Mouse (Mus musculus) hindbrain, embryonic 11.5 days (tissue): ENCODE data around the gene Gm9837. TPM values are rescaled to one million over a fixed set of nuclear protein-coding genes. Genes with fewer than 3 reads are reported as not detected.
"Not testable (repeated sequence)": the region's sequence is repeated elsewhere in the genome, so short reads cannot be mapped to it uniquely, and the experiment has no call there.

ENCODE experiments used
- ATAC-seq: fragments of 200-750 bp; cut with Nextera tagmentation; 2 replicates; pipeline ENCODE4 v1.8.0; 2017; ENCODE audit warnings: mild to moderate bottlenecking, moderate TSS enrichment, moderate library complexity; ENCODE audit not compliant: low FRiP score
- DNase-seq: peaks from one replicate; pipeline ENCODE4 v3.0.0-alpha.2; 2015; ENCODE audit warnings: low spot score
- H3K27ac ChIP-seq: fragments of 300-500 bp; sonication (generic); 2 replicates; pipeline ENCODE4 v1.5.1; 2014; ENCODE audit warnings: mild to moderate bottlenecking, low read depth, low read length
- H3K27me3 ChIP-seq: fragments of 300-500 bp; sonication (generic); 2 replicates; pipeline ENCODE4 v1.6.1; 2014; ENCODE audit warnings: mild to moderate bottlenecking, low read length, moderate library complexity, mixed read lengths; ENCODE audit not compliant: control insufficient read depth, insufficient read depth
- H3K36me3 ChIP-seq: fragments of 300-500 bp; sonication (generic); 2 replicates; pipeline ENCODE4 v1.6.1; 2014; ENCODE audit warnings: mild to moderate bottlenecking, low read length, moderate library complexity, mixed read lengths; ENCODE audit not compliant: control insufficient read depth, insufficient read depth
- H3K4me1 ChIP-seq: fragments of 300-500 bp; sonication (generic); replicated peaks from 2 replicates; pipeline ENCODE4 v1.6.1; 2014; ENCODE audit warnings: low read length, mixed read lengths; ENCODE audit not compliant: control insufficient read depth, insufficient read depth
- H3K4me2 ChIP-seq: fragments of 300-500 bp; sonication (generic); replicated peaks from 2 replicates; pipeline ENCODE4 v1.6.1; 2014; ENCODE audit warnings: mild to moderate bottlenecking, low read depth, low read length
- H3K4me3 ChIP-seq: fragments of 300-500 bp; sonication (generic); 2 replicates; pipeline ENCODE4 v1.5.1; 2014; ENCODE audit warnings: low read depth, low read length
- H3K9ac ChIP-seq: fragments of 300-500 bp; sonication (generic); 2 replicates; pipeline ENCODE4 v1.6.1; 2014; ENCODE audit warnings: low read depth, low read length
- H3K9me3 ChIP-seq: fragments of 300-500 bp; sonication (generic); 2 replicates; pipeline ENCODE4 v1.6.1; 2016; ENCODE audit warnings: low read length; ENCODE audit not compliant: control insufficient read depth
- WGBS: fragments of 180-500 bp; shearing (Covaris S2); extraction: QIAGEN DNeasy Blood & Tissue Kit; methylation state at CpG from one replicate; pipeline ENCODE4 v1.1.7; 2014; 5-methylcytosine and 5-hydroxymethylcytosine counted together
- polyA plus RNA-seq: library from polyadenylated mRNA; unstranded; fragments of >200 nt; fragmentation: Nextera tagmentation; extraction: Ambion mirVana; gene quantifications from 2 replicates; pipeline ENCODE4 v1.2.1, GENCODE M21; 2014

Gene Gm9837
- polyA plus RNA-seq, 1 experiment from 2014 or later: not detected

DNA sequence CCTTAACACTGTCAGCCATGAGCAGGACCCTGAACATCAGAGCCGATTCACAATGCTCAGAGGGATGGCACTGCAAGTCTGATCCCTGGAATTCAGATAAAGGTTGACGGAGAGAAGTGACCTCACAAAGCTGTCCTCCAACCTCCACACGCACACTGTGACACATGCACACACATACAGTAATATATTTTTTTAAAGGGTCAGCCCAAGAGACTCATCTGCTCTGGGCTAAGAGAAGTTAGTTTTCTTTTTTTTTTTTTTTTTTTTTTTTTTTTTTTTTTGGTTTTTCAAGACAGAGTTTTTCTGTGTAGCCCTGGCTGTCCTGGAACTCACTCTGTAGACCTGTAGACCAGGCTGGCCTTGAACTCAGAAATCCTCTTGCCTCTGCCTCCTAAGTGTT, 43.4 kb downstream of the Gm9837 start:
- not testable (repeated sequence) for H3K27ac ChIP-seq, ATAC-seq, H3K4me3 ChIP-seq, DNase-seq, H3K36me3 ChIP-seq, H3K4me2 ChIP-seq, H3K9me3 ChIP-seq, H3K4me1 ChIP-seq, H3K27me3 ChIP-seq, H3K9ac ChIP-seq
- 88% methylated on average over 3 of the region's 3 CpGs for WGBS

DNA sequence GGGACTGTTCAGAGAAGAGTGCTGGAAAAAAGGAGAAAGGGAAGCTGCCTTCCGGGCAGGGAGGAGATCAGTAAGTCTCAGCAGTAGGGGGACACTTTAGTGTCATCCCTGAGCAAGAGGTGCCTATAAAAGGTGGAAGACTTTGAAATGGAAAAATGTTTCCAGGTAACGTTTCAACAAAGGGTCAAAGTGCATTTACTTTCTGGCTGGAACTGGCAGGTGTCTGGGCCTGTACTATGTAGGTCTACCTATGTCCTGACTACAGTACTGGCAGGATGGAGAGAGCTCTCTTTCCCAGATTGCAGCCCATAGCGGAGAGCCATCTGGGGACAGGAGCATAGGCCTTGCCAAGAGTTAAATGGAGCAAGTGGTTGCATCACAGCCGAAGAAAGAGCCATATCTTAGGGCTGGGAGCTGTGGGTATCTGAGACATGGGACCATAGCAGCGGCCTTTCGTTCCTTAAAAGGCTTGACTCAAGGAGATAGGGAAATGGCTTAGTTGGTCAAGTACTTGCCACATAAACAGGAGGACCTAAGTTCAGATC, 44.5 kb downstream of the Gm9837 start:
- Histone ChIP-seq H3K4me1 (no peaks in the 10 kb centered on the region), H3K27ac (no peak overlapping the region)
- 82% methylated on average over 6 of the region's 6 CpGs for WGBS

GRCm38 (mm10) chr11:53425251-53425650, 45.0 kb downstream of the Gm9837 start:
- Histone ChIP-seq H3K36me3 (0 out of 2 replicates have a peak, but pooled peaks cover 4% of the 10 kb centered on the region), H3K9me3 (no peaks in the 10 kb centered on the region), H3K4me3 (no peak overlapping the region), H3K9ac (no peak overlapping the region), H3K4me2 (no peak overlapping the region), H3K4me1 (no peaks in the 10 kb centered on the region), H3K27ac (no peak overlapping the region), H3K27me3 (no peaks in the 10 kb centered on the region)
- no peak for DNase-seq
- ATAC-seq: no peak
- WGBS: 68% methylated on average over 3 of the region's 3 CpGs

More for the DNA sequence above, 44.5 kb downstream of the Gm9837 start:
- ATAC-seq (no peak), DNase-seq (no peak)
- no peak overlapping the region for H3K9ac ChIP-seq
- H3K9me3 ChIP-seq: no peaks in the 10 kb centered on the region
- no peak overlapping the region for H3K4me2 ChIP-seq
- no peak overlapping the region for H3K4me3 ChIP-seq
- 0 out of 2 replicates have a peak, but pooled peaks cover 4% of the 10 kb centered on the region for H3K36me3 ChIP-seq
- H3K27me3 ChIP-seq: no peaks in the 10 kb centered on the region

DNA sequence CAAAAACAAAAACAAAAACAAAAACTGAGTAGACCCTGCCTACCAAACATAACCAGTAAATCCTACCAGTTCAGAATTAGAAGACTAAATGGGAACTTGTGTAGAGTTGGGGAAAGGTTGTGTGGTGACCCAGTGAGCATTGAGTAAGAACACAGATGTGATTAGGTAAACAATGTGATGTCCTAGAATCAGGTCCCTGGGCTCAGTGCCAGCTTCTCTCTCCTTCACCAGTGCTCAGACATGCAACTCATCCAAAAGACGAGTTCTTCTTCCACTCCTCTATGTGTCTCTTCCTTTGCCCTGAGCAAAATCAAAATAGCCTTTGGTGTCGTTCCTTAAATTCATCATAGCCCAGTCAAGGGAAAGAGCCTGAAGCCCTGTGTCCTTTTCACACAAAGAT, 45.5 kb downstream of the Gm9837 start:
- Histone ChIP-seq H3K27ac (no peak overlapping the region), H3K9me3 (no peaks in the 10 kb centered on the region), H3K36me3 (0 out of 2 replicates have a peak, but pooled peaks cover 4% of the 10 kb centered on the region), H3K4me3 (no peak overlapping the region), H3K4me2 (no peak overlapping the region), H3K27me3 (no peaks in the 10 kb centered on the region), H3K4me1 (no peaks in the 10 kb centered on the region), H3K9ac (no peak overlapping the region)
- DNase-seq (no peak), ATAC-seq (no peak)
- WGBS: 78% methylated on average over 2 of the region's 2 CpGs

DNA sequence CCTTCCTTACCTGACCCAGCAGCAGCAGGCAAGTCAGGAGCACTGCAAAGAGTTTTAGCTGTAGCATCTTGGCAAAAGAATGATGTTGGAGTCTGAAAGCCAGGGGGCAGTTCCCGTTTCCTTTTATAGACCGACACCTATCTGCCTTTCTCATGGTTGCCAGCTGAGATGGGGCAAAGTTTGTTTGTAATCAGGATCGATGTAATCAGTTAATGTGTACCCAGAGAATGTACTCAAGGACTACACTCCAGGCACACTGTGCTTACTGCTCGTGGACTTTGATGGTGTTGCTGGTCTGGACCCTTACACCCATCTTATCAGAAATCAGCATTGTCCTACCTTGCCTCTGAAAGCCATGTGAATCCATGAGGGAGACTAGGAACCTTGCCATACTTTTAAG, 47.2 kb downstream of the Gm9837 start, which contains the start of gene Leap2:
Gene Leap2 (minus strand): TSS at position 135 of the 400 bp plus-strand sequence.
- DNase-seq: no peak
- no peaks in the 10 kb centered on the region for H3K27me3 ChIP-seq
- no peak within 1 kb of the TSS for H3K9ac ChIP-seq
- ATAC-seq: no peak
- no peak within 1 kb of the TSS for H3K4me3 ChIP-seq
- H3K4me1 ChIP-seq: no peaks in the 10 kb centered on the region
- no peak within 1 kb of the TSS for H3K27ac ChIP-seq
- peaks cover under 1% of the 10 kb centered on the region; the same call in 1 of the 2 replicates for H3K36me3 ChIP-seq
- no peaks in the 10 kb centered on the region for H3K9me3 ChIP-seq
- no peak within 1 kb of the TSS for H3K4me2 ChIP-seq
- WGBS: 91% methylated on average over 4 of the region's 4 CpGs

Other genes starting within 250 kb of the Gm9837 start
- 112 and 115 TPM in 2 replicates for gene Hspa4, start 170.0 kb downstream of the Gm9837 start, polyA plus RNA-seq
- 22.7 and 25.3 TPM in 2 replicates for gene Zcchc10, start 145.8 kb downstream of the Gm9837 start, polyA plus RNA-seq
- 43.0 and 120 TPM in 2 replicates for gene Aff4, start 119.6 kb downstream of the Gm9837 start, polyA plus RNA-seq
- gene Leap2, start 47.3 kb downstream of the Gm9837 start, polyA plus RNA-seq: 0.48 TPM in 1 of 2 replicates, not detected in the other
- 564 and 595 TPM in 2 replicates for gene Uqcrq, start 39.6 kb downstream of the Gm9837 start, polyA plus RNA-seq
- gene Gdf9, start 39.5 kb downstream of the Gm9837 start, polyA plus RNA-seq: 2.8 and 3.6 TPM in 2 replicates
- 0.19 TPM in 1 of 2 replicates, not detected in the other for gene Gm10447, start 13.4 kb downstream of the Gm9837 start, polyA plus RNA-seq
- 2.1 and 2.9 TPM in 2 replicates for gene Shroom1, start 13.3 kb downstream of the Gm9837 start, polyA plus RNA-seq
- not detected in 2 replicates for gene Gm9945, start 9.7 kb upstream of the Gm9837 start, polyA plus RNA-seq
- 0.06 and 0.25 TPM in 2 replicates for gene Sowaha, start 9.8 kb upstream of the Gm9837 start, polyA plus RNA-seq
- 13.5 and 15.8 TPM in 2 replicates for gene Sept8, start 48.8 kb upstream of the Gm9837 start, polyA plus RNA-seq
- 106 and 118 TPM in 2 replicates for gene Kif3a, start 96.9 kb upstream of the Gm9837 start, polyA plus RNA-seq
- gene Il4, start 148.2 kb upstream of the Gm9837 start, polyA plus RNA-seq: 2.3 and 2.8 TPM in 2 replicates
- gene Il13, start 164.2 kb upstream of the Gm9837 start, polyA plus RNA-seq: not detected in 2 replicates
- gene Rad50, start 236.8 kb upstream of the Gm9837 start, polyA plus RNA-seq: 19.3 and 22.3 TPM in 2 replicates